Mouse (Mus musculus): ENCODE results near the gene Gm20777.
"Not testable (repeated sequence)": the region's sequence is repeated elsewhere in the genome, so short reads cannot be mapped to it uniquely, and the experiment has no call there.

Gm20777 gene

GRCm38 (mm10) chrY:10752350-10752749 lies at the start of gene Gm20777:
Gm20777 (minus strand) TSS chrY:10752450.
- not testable (repeated sequence) for DNase-seq (ENCODE audit: low spot score in 2 of 2)

DNA sequence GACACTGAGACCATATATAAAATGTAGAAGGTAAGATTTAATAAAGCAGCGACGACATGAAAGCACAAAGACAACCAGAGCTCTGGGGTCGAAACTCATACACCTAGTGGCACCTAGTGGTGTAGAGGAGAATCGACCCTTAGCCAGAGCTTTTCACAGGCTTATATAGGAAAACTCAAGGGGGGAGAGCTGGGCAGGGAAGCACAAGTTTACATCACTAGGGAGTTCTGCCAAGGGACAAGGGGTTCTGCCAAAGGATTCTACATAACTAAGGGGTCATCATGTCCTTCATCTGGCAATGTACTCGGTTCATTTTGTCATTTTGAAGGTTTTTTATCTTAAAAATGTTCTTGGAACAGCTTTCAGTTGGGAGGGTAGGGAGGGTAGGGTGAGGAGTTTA lies 42.7 kb downstream of the Gm20777 start:
- DNase-seq (ENCODE audit: low spot score in 2 of 2) = peak; percentile 59 to 62

- DNase-seq (ENCODE audit: low spot score in 2 of 2) = peak in 1 of 2 experiments; percentile 0
These were observed 43.5 kb downstream of the Gm20777 start for GRCm38 (mm10) chrY:10708761-10709160.

GRCm38 (mm10) chrY:10708226-10708625 lies 44.0 kb downstream of the Gm20777 start:
- peak in 1 of 2 experiments; percentile 0 for DNase-seq (ENCODE audit: low spot score in 2 of 2)

GRCm38 (mm10) chrY:10706686-10707085 lies 45.6 kb downstream of the Gm20777 start:
- peak in 1 of 2 experiments; percentile 0 for DNase-seq (ENCODE audit: low spot score in 2 of 2)

All from heart, adult 9 months (tissue).